Mouse (Mus musculus) activated CD4-positive, CD25-positive, alpha-beta regulatory T cell, adult 9 weeks (primary cell): ENCODE measurements around the gene 2310046K23Rik. TPM values are rescaled to one million over a fixed set of nuclear protein-coding genes. Genes with fewer than 3 reads are reported as not detected.

Experiments
- polyA plus RNA-seq: library from polyadenylated mRNA; unstranded; fragments of 100-300 nt; shearing (Covaris generic); gene quantifications from one replicate; pipeline ENCODE4 v1.2.1, GENCODE M21; 2017

Gene 2310046K23Rik
- polyA plus RNA-seq = not detected

DNA sequence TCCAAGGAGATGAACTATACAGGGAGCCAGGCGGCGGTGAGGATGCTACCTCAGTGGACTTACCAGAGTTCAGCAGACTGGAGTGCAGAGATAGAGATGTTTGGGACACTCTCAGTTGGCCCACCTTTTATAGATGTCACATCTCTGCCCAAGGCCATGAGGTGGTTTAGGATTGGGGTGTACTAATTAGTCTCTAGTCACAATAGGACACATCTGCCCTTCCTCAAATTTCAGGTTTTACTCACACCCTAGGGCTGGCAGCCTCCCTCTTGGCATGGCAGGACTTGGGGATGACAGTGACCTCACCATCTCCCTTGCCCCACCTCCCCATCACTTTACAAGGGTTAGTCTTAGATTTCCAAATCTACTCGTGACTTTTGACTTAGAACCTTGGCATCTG, at the start of gene 2310046K23Rik:
Gene 2310046K23Rik, minus strand, starts transcription at position 101 of the 400 bp plus-strand sequence.

DNA sequence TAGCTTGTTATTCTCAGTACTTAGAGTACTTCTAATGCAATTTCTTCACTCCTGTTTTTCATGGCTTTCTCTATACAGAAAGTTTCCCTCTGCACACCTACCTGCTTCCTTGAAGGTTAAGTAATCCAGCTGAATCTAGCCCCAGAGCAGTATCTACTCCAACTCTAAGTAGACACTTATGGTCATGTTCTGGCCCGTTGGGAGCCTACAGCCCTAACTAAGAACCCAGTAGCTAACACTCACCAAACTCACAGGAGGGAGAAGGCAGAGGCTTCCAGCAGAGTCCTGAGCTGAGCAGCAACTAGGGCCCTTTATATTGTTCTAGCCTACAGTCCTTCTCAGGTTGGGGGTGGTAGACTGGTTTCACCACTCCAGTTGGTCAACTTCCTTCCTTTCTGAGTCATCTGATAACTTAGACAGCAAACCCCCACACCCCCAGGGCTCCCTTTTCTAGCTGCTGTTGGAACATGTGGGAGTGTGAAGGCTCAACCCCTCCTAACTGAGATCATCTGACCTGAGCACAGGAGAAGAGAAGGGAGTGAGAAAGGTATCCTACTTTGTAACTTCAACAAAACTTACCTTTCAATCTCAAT, 39.2 kb upstream of the 2310046K23Rik start, which contains the start of gene Ivl:
Gene Ivl, minus strand, starts transcription at position 287 of the 593 bp plus-strand sequence.

GRCm38 (mm10) chr3:92500393-92500792, 33.9 kb downstream of the 2310046K23Rik start, which contains the start of gene Sprr4:
Sprr4 (minus strand) TSS chr3:92500493.

DNA sequence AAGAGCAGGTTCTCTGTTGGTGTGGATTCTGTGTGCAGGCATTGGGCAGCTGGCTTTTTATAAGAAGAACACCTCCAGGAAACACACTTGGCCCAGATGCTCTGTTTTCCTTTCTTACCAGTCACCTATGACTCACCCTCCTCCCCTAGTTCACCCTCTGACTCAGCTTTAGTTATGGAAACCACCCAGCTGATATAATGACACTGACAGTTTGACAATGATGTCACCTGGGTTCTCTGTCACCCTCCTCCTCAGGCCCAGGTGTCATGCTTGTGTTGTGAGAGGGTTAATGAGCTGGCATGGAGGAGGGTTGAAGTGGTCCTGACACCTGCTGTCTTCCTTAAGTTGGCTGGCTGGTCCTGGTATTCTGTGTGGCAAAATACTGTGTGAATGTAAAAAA, 48.4 kb downstream of the 2310046K23Rik start, which contains the start of gene Sprr1a:
Gene Sprr1a, minus strand, starts transcription at position 33 of the 400 bp plus-strand sequence.

Other genes with a start within 250 kb of the 2310046K23Rik start
- not detected for gene Sprr2a3, start 249.1 kb downstream of the 2310046K23Rik start, polyA plus RNA-seq
- gene Sprr2b, start 217.9 kb downstream of the 2310046K23Rik start, polyA plus RNA-seq = not detected
- not detected for gene Sprr2d, start 195.4 kb downstream of the 2310046K23Rik start, polyA plus RNA-seq
- gene Sprr2e, start 182.4 kb downstream of the 2310046K23Rik start, polyA plus RNA-seq = not detected
- not detected for gene Sprr2f, start 169.3 kb downstream of the 2310046K23Rik start, polyA plus RNA-seq
- not detected for gene Sprr2h, start 148.8 kb downstream of the 2310046K23Rik start, polyA plus RNA-seq
- gene Sprr2i, start 126.5 kb downstream of the 2310046K23Rik start, polyA plus RNA-seq = not detected
- gene Sprr2j-ps, start 116.4 kb downstream of the 2310046K23Rik start, polyA plus RNA-seq = not detected
- gene Gm9774, start 105.1 kb downstream of the 2310046K23Rik start, polyA plus RNA-seq = 17.2 TPM
- not detected for gene Sprr2k, start 101.9 kb downstream of the 2310046K23Rik start, polyA plus RNA-seq
- not detected for gene Sprr1b, start 95.7 kb downstream of the 2310046K23Rik start, polyA plus RNA-seq
- gene Sprr3, start 75.8 kb downstream of the 2310046K23Rik start, polyA plus RNA-seq = not detected
- gene Sprr1a, start 48.6 kb downstream of the 2310046K23Rik start, polyA plus RNA-seq = not detected
- not detected for gene Sprr4, start 34.0 kb downstream of the 2310046K23Rik start, polyA plus RNA-seq
- gene Ivl, start 39.2 kb upstream of the 2310046K23Rik start, polyA plus RNA-seq = not detected
- not detected for gene Smcp, start 54.5 kb upstream of the 2310046K23Rik start, polyA plus RNA-seq
- not detected for gene 2210017I01Rik, start 73.0 kb upstream of the 2310046K23Rik start, polyA plus RNA-seq
- gene Lce6a, start 87.1 kb upstream of the 2310046K23Rik start, polyA plus RNA-seq = not detected
- not detected for gene Lce1a1, start 113.8 kb upstream of the 2310046K23Rik start, polyA plus RNA-seq
- gene Lce1b, start 122.4 kb upstream of the 2310046K23Rik start, polyA plus RNA-seq = not detected
- not detected for gene Lce1a2, start 135.8 kb upstream of the 2310046K23Rik start, polyA plus RNA-seq
- gene Lce1c, start 144.7 kb upstream of the 2310046K23Rik start, polyA plus RNA-seq = not detected
- gene Lce1d, start 152.7 kb upstream of the 2310046K23Rik start, polyA plus RNA-seq = not detected
- gene Lce1e, start 174.6 kb upstream of the 2310046K23Rik start, polyA plus RNA-seq = not detected
- gene Lce1f, start 185.8 kb upstream of the 2310046K23Rik start, polyA plus RNA-seq = not detected
- not detected for gene Gm38119, start 204.6 kb upstream of the 2310046K23Rik start, polyA plus RNA-seq
- gene Lce1g, start 217.8 kb upstream of the 2310046K23Rik start, polyA plus RNA-seq = not detected
- not detected for gene Lce1h, start 230.6 kb upstream of the 2310046K23Rik start, polyA plus RNA-seq
- not detected for gene Lce1i, start 244.4 kb upstream of the 2310046K23Rik start, polyA plus RNA-seq